Mouse (Mus musculus) cerebellum, adult (tissue): Measurements from ENCODE around the gene Ripply3.
"Not testable (repeated sequence)": the region's sequence is repeated elsewhere in the genome, so short reads cannot be mapped to it uniquely, and the experiment has no call there.

Experiments
- ATAC-seq: cut with Nextera tagmentation; 2 replicates; pipeline ENCODE4 v1.9.2; 2017; ENCODE audit warnings: mild to moderate bottlenecking, moderate library complexity, mixed read lengths; ENCODE audit not compliant: insufficient number of reproducible peaks, low FRiP score, low TSS enrichment

The Ripply3 gene

DNA sequence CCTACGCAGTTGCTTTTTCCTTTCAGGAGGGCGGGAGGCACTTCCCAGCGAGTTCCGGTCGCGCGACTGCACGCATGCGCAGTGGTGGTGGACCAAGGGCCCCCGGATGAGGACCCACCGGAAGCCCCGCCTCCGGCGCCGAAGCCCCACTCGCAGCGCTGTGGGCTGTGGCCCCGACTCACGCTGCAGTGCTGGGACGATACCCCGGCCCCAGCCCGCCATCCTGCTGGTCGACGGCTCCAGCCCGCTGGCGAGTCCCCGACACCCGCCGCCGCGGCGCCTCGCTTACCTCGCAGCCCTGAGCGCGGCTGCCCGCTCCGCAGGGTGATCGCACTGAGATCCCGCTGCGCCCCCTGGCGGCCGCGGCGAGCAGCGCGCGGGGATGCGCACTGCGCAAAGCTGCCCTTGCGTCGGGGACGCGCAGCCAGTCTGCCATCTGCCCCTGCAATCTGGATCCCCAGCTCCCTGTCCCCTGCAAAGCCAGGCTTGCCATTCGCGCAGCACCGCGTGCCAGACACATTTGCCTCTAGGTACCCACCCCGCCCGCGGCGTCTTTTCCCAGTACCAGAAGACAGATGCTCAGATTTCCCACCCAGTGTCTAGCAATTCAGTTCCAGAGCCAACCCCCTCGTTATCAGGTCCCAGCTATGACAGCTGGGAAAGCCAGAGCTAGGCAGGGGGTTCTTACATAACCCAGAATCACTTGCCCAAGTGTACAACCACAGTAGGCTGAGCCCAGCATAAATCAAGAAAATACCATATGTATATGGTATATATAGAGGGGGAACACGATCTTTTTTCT is 14.8 kb upstream of the Ripply3 start, which contains the start of gene Hlcs:
Gene Hlcs (minus strand): TSS at position 343 of the 802 bp plus-strand sequence.
- peak; percentile 73 for ATAC-seq

DNA sequence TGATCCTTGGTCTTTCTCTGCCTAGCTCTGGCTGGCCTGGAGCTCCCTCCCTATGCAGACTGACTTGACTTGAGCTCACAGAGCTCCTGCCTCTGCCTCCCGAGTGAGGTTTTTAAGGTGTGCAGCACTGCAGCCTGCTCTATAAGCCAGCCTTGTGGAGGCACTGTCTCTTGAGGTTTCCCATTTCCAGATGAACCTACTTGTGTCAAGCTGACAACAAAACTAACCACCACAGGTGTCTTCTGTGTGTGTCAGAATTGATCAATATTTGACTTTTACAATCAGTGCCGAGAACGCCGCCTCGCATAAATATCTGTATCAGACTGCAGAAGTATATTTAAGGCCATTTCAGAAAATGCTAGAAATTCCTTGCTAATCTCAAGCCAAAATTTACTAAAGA is 13.6 kb upstream of the Ripply3 start:
- ATAC-seq: no peak

- no peak for ATAC-seq
Measured at GRCm38 (mm10) chr16:94315215-94315614, 13.0 kb upstream of the Ripply3 start.

- ATAC-seq: no peak
Measured at GRCm38 (mm10) chr16:94317752-94318151, 10.5 kb upstream of the Ripply3 start.

- ATAC-seq: no peak
Measured at GRCm38 (mm10) chr16:94320223-94320622, 8.0 kb upstream of the Ripply3 start.

DNA sequence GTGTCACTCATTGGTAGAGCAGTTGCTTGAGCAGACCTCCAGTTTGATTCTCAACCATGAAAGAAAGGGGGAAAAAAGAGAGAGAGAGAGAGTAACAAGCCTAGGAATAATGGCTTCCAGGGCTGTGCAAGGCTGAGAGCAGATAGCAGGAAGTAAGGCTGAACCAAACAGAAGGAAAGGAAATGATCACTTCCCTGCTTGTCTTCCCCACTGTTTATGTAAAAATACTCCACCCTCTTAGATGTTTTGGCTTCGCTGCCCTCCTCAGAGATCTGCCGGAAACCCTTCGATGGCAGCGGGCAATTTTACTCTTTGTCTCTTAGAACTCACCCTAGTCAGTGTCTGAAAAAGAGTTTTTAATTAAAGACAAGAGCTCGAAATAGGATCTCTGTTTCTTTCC is 4.5 kb upstream of the Ripply3 start:
- no peak for ATAC-seq

DNA sequence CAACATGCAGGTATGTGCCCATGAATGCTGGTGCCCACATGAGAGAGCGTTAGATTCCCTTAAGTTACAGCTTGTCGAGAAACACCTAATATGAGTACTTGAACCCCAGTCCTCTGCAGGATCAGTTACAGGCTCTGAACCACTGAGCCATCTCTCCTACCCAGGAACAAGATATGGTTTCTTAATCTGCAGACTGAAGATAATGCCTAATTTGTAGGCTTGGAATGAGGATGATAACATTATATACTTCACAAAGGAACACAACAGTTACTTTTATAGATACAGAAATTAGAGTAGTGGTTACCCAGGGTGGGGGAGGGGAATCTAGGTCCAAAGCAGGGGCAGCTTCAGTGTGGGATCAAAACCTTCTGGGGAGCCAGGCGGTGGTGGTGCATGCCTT is 2.2 kb upstream of the Ripply3 start:
- ATAC-seq: no peak

- ATAC-seq: no peak
Measured at GRCm38 (mm10) chr16:94328881-94329867, 954 bp downstream of the Ripply3 start.

GRCm38 (mm10) chr16:94330429-94330828 is 2.2 kb downstream of the Ripply3 start:
- ATAC-seq: no peak

DNA sequence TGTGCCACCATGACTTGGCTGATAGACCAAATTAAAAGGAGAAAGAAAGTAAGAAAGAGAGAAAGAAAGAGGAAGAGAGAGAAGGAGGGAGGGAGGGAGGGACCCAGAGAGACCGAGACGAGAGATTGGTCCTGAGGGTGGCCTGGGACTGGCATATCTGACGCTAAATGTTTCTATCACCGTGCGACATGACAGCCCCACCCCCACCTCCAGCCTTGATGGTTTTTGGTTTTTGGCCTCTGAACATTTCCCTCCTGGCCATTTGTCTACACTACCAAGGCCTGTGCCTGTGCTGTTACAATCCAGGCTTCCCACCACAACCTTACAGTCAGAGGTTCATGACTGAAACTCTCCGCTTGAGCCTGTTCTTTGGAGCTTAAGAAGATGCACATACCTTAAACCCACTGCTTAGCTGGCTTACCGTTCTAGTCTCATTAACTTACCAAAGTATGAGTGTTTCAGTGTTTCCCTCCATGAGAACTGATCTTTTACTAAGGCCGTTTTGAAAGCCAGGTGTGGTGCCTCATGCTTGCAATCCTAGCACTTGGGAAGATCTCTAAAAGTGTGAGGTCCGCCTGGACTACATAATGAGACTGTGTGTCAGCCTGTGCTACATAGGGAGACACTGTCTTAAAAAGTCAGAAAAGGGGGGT is 3.1 kb downstream of the Ripply3 start:
- ATAC-seq: no peak

GRCm38 (mm10) chr16:94331886-94332252 is 3.6 kb downstream of the Ripply3 start:
- peak; percentile 56; the same call in 1 of the 2 replicates for ATAC-seq

GRCm38 (mm10) chr16:94335656-94336055 is 7.4 kb downstream of the Ripply3 start:
- ATAC-seq: no peak

DNA sequence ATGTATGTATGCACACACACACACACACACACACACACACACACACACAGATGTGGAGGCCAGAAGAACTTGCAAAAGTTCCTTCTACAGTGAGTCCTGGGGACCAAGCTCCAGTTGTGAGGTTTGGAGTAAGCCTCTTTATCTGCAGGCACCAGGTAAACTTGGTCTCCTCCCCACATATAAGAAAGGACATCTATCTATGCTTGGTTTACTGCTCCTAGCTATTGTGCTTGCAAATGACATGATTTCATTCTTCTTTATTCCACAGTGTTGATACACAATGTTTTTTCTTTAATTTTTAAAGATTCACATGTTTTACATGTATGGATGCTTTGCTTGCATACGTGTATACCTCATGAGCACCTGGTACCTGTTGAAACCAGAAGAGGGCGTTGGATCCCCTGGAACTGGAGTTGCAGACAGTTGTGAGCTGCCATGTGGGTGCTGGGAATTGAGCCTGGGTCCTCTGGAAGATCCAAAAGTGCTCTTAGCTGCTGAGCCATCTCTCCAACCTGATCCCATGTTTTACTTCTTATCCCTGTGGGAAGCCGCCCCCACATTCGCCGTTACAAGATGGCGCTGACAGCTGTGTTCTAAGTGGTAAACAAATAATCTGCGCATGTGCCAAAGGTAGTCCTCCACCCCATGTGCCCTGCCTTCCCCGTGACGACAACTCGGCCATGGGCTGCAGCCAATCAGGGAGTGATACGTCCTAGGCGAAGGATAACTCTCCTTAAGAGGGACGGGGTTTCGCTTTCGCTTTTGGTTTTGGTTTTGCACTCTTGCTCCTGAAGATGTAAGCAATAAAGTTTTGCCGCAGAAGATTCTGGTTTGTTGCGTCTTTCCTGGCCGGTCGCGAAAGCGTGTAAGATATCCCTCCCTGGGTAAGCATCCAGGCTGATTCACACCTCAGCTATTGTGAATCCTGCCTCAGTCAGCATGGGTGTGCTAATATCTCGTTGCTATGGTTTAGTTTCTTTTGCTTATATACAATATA is 11.2 kb downstream of the Ripply3 start:
- not testable (repeated sequence) for ATAC-seq

DNA sequence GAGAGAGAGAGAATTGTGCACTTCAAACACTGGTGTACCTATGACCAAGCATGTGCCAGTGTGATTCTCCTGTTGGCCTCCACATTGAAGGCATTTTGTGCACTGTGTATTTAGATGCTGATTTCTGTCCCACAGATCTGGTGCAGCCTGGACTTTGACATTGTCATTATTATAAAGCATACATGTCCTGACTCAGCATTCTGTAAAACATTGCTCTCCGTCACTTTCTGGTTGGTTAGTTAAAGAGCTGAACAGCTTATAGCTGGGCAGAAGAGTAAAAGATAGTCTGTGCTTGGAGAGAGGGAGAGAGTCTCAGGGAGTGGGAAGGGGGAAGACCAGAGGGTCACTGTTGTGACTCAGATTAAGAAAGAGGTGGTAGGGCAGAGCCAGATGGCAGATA is 17.5 kb downstream of the Ripply3 start:
- ATAC-seq: no peak

GRCm38 (mm10) chr16:94347080-94347731 is 19.0 kb downstream of the Ripply3 start:
- no peak for ATAC-seq

DNA sequence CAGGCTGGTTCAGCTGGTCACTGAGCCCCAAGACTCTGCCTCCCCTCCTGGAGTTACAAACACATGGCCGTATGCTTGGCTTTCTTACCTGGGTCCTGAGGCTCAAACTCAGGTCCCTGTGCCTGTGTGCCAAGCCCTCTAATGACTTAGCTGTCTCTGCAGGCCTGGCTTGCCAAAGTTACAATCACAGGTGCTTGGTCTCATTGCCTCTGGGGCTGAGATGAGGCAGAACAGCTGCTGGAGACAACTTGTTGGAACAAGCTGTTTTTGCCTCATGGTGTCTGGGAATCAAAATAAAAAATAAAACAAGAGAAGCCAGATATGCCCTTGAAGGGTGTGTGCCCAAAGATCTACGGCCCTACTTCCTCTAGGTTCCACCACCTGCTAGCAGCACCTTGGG is 20.6 kb downstream of the Ripply3 start:
- no peak for ATAC-seq

DNA sequence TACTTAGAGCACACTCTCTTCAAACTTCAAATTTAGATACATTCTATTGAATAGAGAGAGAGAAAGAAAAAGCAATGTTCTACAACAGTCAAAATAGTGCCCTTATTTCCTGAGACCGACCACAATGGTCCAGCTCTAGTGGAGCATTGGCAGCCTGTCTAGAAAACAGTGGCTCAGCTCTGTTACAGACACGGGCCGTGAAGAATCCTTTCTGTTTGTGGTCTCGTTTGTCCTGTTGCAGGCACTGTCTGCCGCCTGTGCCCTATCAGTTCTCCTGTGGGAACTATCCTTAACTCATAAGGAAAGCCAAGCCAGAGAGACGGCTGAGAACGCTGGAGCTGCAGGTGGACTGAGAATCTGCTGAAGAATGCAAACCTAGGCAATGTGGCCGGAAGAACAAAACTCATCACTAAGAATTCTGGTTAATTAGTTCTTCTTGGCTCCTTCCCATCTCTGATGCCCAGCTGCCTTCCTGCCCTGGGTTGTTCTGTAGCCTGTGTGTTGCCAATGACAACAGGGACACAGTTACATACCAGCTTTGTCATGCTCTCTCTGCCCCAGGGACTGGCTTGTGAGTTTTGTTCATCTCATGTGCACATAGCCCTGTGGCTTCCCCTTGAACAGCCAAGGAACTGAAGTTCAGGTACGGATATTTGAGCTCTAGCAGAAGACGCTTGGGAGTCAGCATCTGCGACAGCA is 21.5 kb downstream of the Ripply3 start:
- ATAC-seq: no peak

DNA sequence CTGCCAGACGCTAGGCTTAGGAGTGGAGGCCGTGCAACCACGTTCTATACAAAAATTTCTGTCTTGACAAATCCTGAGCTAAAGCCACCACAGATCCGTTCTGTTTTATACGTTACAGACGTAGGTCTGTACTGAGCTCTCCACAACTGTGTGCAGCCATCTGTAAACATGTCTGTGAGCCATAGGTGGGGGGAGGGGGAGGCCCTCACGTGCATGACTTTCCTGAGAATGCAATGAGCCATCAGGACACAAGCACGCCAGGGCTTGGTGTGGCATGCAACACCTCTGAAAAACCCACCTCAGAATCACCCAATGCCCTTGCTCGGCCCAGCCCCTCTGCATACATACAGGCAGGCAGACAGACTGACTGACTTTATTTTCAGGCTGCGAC is 22.1 kb downstream of the Ripply3 start:
- no peak for ATAC-seq
